Mouse (Mus musculus): Measurements from ENCODE around the gene Twnk. TPM values are rescaled to one million over a fixed set of nuclear protein-coding genes. Genes with fewer than 3 reads are reported as not detected.

The Twnk gene
- polyA plus RNA-seq, 1 experiment from 2014 or later, result 20.5 TPM

GRCm38 (mm10) chr19:45005957-45006712, 672 bp downstream of the Twnk start, which contains the start of gene Mrpl43:
Gene Mrpl43, minus strand, starts transcription at chr19:45006442.
- H3K9me3 ChIP-seq, result no peaks in the 10 kb centered on the region
- H3K4me1 ChIP-seq (replicated peaks), result peaks cover 19% of the 10 kb centered on the region
- WGBS, result under 1% methylated on average over 82 of the region's 82 CpGs
- no peaks in the 10 kb centered on the region for H3K27me3 ChIP-seq (replicated peaks)
- ATAC-seq, result peak; percentile 92
- H3K27ac ChIP-seq, result peak within 1 kb of the TSS; percentile 71
- H3K9ac ChIP-seq, result peak within 1 kb of the TSS; percentile 83
- peak within 1 kb of the TSS; percentile 85 for H3K4me2 ChIP-seq (replicated peaks)
- H3K4me3 ChIP-seq (replicated peaks), result peak within 1 kb of the TSS; percentile 95
- peaks cover 19% of the 10 kb centered on the region for H3K36me3 ChIP-seq

GRCm38 (mm10) chr19:45007021-45007420, 1.6 kb downstream of the Twnk start:
- Histone ChIP-seq H3K36me3 (peaks cover 19% of the 10 kb centered on the region), H3K27ac (peak overlapping the region; percentile 71), H3K4me3 (replicated peaks) (peak overlapping the region; percentile 95), H3K4me2 (replicated peaks) (peak overlapping the region; percentile 85), H3K9me3 (no peaks in the 10 kb centered on the region), H3K4me1 (replicated peaks) (peaks cover 19% of the 10 kb centered on the region), H3K27me3 (replicated peaks) (no peaks in the 10 kb centered on the region), H3K9ac (peak overlapping the region; percentile 83)
- 26% methylated on average over 17 of the region's 17 CpGs for WGBS
- no peak for ATAC-seq

GRCm38 (mm10) chr19:45007425-45008191, 2.1 kb downstream of the Twnk start:
- Histone ChIP-seq H3K27ac (no peak overlapping the region), H3K4me1 (replicated peaks) (peaks cover 19% of the 10 kb centered on the region), H3K9me3 (no peaks in the 10 kb centered on the region), H3K27me3 (replicated peaks) (no peaks in the 10 kb centered on the region), H3K36me3 (peaks cover 22% of the 10 kb centered on the region), H3K4me2 (replicated peaks) (peak overlapping the region; percentile 85), H3K9ac (peak overlapping the region; percentile 83), H3K4me3 (replicated peaks) (peak overlapping the region; percentile 95)
- ATAC-seq, result no peak
- WGBS, result 86% methylated on average over 20 of the region's 20 CpGs

GRCm38 (mm10) chr19:45010646-45011045, 5.2 kb downstream of the Twnk start:
- 90% methylated on average over 4 of the region's 4 CpGs for WGBS
- Histone ChIP-seq H3K27ac (no peak overlapping the region), H3K27me3 (replicated peaks) (no peaks in the 10 kb centered on the region), H3K4me1 (replicated peaks) (peaks cover 27% of the 10 kb centered on the region), H3K36me3 (peaks cover 19% of the 10 kb centered on the region), H3K4me2 (replicated peaks) (no peak overlapping the region), H3K4me3 (replicated peaks) (no peak overlapping the region), H3K9ac (no peak overlapping the region), H3K9me3 (no peaks in the 10 kb centered on the region)
- ATAC-seq, result no peak

GRCm38 (mm10) chr19:45012219-45012618, 6.8 kb downstream of the Twnk start:
- no peak for ATAC-seq
- no peak overlapping the region for H3K4me2 ChIP-seq (replicated peaks)
- peaks cover 23% of the 10 kb centered on the region for H3K4me1 ChIP-seq (replicated peaks)
- WGBS, result 86% methylated on average over 8 of the region's 8 CpGs
- no peak overlapping the region for H3K4me3 ChIP-seq (replicated peaks)
- peaks cover 19% of the 10 kb centered on the region for H3K36me3 ChIP-seq
- peak overlapping the region; percentile 34; the same call in 1 of the 2 replicates for H3K27ac ChIP-seq
- H3K9me3 ChIP-seq, result no peaks in the 10 kb centered on the region
- H3K9ac ChIP-seq, result 0 out of 2 replicates have a peak overlapping the region, but pooled peaks have one; percentile 15
- no peaks in the 10 kb centered on the region for H3K27me3 ChIP-seq (replicated peaks)

GRCm38 (mm10) chr19:45012636-45013035, 7.2 kb downstream of the Twnk start:
- ATAC-seq, result no peak
- H3K4me2 ChIP-seq (replicated peaks), result no peak overlapping the region
- no peak overlapping the region for H3K4me3 ChIP-seq (replicated peaks)
- H3K27ac ChIP-seq, result peak overlapping the region; percentile 99; the same call in 1 of the 2 replicates
- H3K27me3 ChIP-seq (replicated peaks), result no peaks in the 10 kb centered on the region
- peaks cover 19% of the 10 kb centered on the region for H3K36me3 ChIP-seq
- WGBS, result 31% methylated on average over 6 of the region's 6 CpGs
- H3K4me1 ChIP-seq (replicated peaks), result peaks cover 19% of the 10 kb centered on the region
- H3K9me3 ChIP-seq, result no peaks in the 10 kb centered on the region
- H3K9ac ChIP-seq, result 0 out of 2 replicates have a peak overlapping the region, but pooled peaks have one; percentile 15

- Histone ChIP-seq H3K9ac (no peak overlapping the region; the same call in 1 of the 2 replicates), H3K9me3 (no peaks in the 10 kb centered on the region), H3K4me1 (replicated peaks) (peaks cover 15% of the 10 kb centered on the region), H3K36me3 (peaks cover 19% of the 10 kb centered on the region), H3K27ac (peak overlapping the region; percentile 99), H3K4me3 (replicated peaks) (peak overlapping the region; percentile 5; the same call in 1 of the 2 replicates), H3K4me2 (replicated peaks) (peak overlapping the region; percentile 83), H3K27me3 (replicated peaks) (no peaks in the 10 kb centered on the region)
- WGBS, result 46% methylated on average over 6 of the region's 6 CpGs
- no peak for ATAC-seq
Measured at GRCm38 (mm10) chr19:45013581-45014225, 8.2 kb downstream of the Twnk start.

- peaks cover 22% of the 10 kb centered on the region for H3K4me1 ChIP-seq (replicated peaks)
- peaks cover 19% of the 10 kb centered on the region for H3K36me3 ChIP-seq
- peak; percentile 63 for ATAC-seq
- WGBS, result 10% methylated on average over 10 of the region's 10 CpGs
- H3K4me3 ChIP-seq (replicated peaks), result peak within 1 kb of the TSS; percentile 63
- H3K4me2 ChIP-seq (replicated peaks), result peak within 1 kb of the TSS; percentile 83
- H3K9ac ChIP-seq, result peak within 1 kb of the TSS; percentile 76
- H3K9me3 ChIP-seq, result no peaks in the 10 kb centered on the region
- H3K27ac ChIP-seq, result peak within 1 kb of the TSS; percentile 99
- H3K27me3 ChIP-seq (replicated peaks), result no peaks in the 10 kb centered on the region
Measured at GRCm38 (mm10) chr19:45014335-45014971, 9.0 kb downstream of the Twnk start, which contains the start of gene Lzts2. Gene Lzts2, plus strand, starts transcription at chr19:45014414.

GRCm38 (mm10) chr19:45014981-45015402, 9.5 kb downstream of the Twnk start:
- peak overlapping the region; percentile 83 for H3K4me2 ChIP-seq (replicated peaks)
- WGBS, result 0% methylated on average over 24 of the region's 25 CpGs
- ATAC-seq, result peak; percentile 36
- peaks cover 16% of the 10 kb centered on the region for H3K36me3 ChIP-seq
- no peaks in the 10 kb centered on the region for H3K9me3 ChIP-seq
- H3K9ac ChIP-seq, result peak overlapping the region; percentile 76
- no peaks in the 10 kb centered on the region for H3K27me3 ChIP-seq (replicated peaks)
- H3K4me1 ChIP-seq (replicated peaks), result peaks cover 27% of the 10 kb centered on the region
- H3K27ac ChIP-seq, result peak overlapping the region; percentile 99
- H3K4me3 ChIP-seq (replicated peaks), result peak overlapping the region; percentile 63

GRCm38 (mm10) chr19:45015518-45016281, 10.2 kb downstream of the Twnk start:
- Histone ChIP-seq H3K9me3 (no peaks in the 10 kb centered on the region), H3K27ac (peak overlapping the region; percentile 99), H3K9ac (peak overlapping the region; percentile 76), H3K4me1 (replicated peaks) (peaks cover 35% of the 10 kb centered on the region), H3K4me2 (replicated peaks) (peak overlapping the region; percentile 83), H3K4me3 (replicated peaks) (peak overlapping the region; percentile 63), H3K27me3 (replicated peaks) (no peaks in the 10 kb centered on the region), H3K36me3 (peaks cover 9% of the 10 kb centered on the region)
- under 1% methylated on average over 34 of the region's 34 CpGs for WGBS
- peak; percentile 6; the same call in 1 of the 2 replicates for ATAC-seq

All from intestine, embryonic 15.5 days (tissue).